Mouse (Mus musculus) kidney, adult 10 weeks (tissue): Measurements from ENCODE around the gene Crygd. TPM values are rescaled to one million over a fixed set of nuclear protein-coding genes. Genes with fewer than 3 reads are reported as not detected.

ENCODE experiments used
- polyA plus RNA-seq: library from polyadenylated mRNA; stranded (reverse); fragments of 350-450 nt; fragmentation: Illumina TruSeq; extraction: RNeasy Lipid Tissue Mini Kit (QIAGEN cat#74804); gene quantifications from one replicate; pipeline ENCODE4 v1.2.3, GENCODE M21; 2014; ENCODE audit warnings: low read depth, low replicate concordance

Gene Crygd
- polyA plus RNA-seq: not detected

GRCm38 (mm10) chr1:65063352-65063751 is at the start of gene Crygd:
Crygd (minus strand) TSS chr1:65063452.

DNA sequence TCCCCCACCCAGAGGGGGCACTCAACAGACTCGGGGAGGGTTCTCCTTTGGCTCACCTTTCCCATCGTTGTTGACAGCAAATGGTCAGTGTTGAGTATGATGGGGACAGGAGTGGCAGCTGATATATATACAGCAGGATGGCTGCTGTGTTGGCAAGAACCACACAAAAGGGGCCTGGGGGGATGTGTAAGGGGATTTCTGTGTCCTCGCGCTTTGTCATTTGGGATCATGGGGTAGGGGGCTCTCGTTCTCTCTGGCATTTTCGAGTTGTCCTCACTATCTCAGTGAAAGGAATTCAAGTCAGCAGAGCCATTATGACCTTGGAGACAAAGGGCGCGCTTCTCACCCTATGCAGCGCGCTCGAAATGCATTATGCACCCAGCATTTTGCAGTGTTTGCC is 40.0 kb upstream of the Crygd start, which contains the start of gene Cryga:
TSS of gene Cryga (minus strand) at position 101 of the 400 bp plus-strand sequence.

GRCm38 (mm10) chr1:65082188-65082587 is 18.9 kb upstream of the Crygd start, which contains the start of gene Crygb:
Crygb (minus strand) TSS chr1:65082288.

GRCm38 (mm10) chr1:65073589-65073988 is 10.3 kb upstream of the Crygd start, which contains the start of gene Crygc:
Crygc (minus strand) TSS chr1:65073689.

GRCm38 (mm10) chr1:65050952-65051351 is 12.3 kb downstream of the Crygd start, which contains the start of gene Cryge:
Cryge (minus strand) TSS chr1:65051149.

DNA sequence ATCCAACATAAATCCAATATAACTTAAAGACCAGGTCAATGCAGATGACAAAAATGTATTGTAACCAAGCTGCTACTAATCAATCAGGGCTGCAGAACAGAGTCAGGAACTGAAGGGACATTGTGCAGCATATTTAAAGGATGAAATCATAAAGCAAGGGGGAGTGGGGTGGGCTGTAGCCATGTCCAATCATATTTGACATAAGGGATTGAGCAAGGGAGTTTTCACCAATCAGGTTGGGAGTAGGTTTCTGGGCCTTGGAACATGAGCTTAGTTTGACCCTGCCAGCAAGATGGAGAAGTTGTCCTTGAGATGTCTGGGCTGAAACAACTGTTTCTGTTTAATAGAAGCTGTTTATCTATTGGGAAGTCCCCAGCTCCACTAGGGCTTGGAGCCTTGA is 30.6 kb downstream of the Crygd start, which contains the start of gene Akr1cl:
TSS of gene Akr1cl (minus strand) at position 119 of the 400 bp plus-strand sequence.

Other genes with a start within 250 kb of the Crygd start
- gene Plekhm3, start 106.6 kb downstream of the Crygd start, polyA plus RNA-seq: 2.0 TPM
- gene Akr1cl, start 30.7 kb downstream of the Crygd start, polyA plus RNA-seq: not detected
- gene Cryge, start 12.3 kb downstream of the Crygd start, polyA plus RNA-seq: not detected
- not detected for gene Crygc, start 10.2 kb upstream of the Crygd start, polyA plus RNA-seq
- gene Crygb, start 18.8 kb upstream of the Crygd start, polyA plus RNA-seq: not detected
- gene Cryga, start 39.9 kb upstream of the Crygd start, polyA plus RNA-seq: not detected
- not detected for gene Gm28845, start 56.1 kb upstream of the Crygd start, polyA plus RNA-seq
- gene D630023F18Rik, start 59.8 kb upstream of the Crygd start, polyA plus RNA-seq: 189 TPM
- gene Idh1, start 123.0 kb upstream of the Crygd start, polyA plus RNA-seq: 1,602 TPM
- 22.3 TPM for gene Pikfyve, start 123.2 kb upstream of the Crygd start, polyA plus RNA-seq
- not detected for gene Pth2r, start 218.6 kb upstream of the Crygd start, polyA plus RNA-seq